Mouse (Mus musculus) heart, embryonic 14.5 days (tissue): ENCODE measurements around the gene Topbp1. TPM values are rescaled to one million over a fixed set of nuclear protein-coding genes. Genes with fewer than 3 reads are reported as not detected.
A peak's percentile ranks its signal among the peaks of the same experiment; 100 is the strongest.

Source experiments
- ATAC-seq: fragments of 200-750 bp; cut with Nextera tagmentation; 2 replicates; pipeline ENCODE4 v1.8.0; 2017; ENCODE audit warnings: low read depth, moderate TSS enrichment; ENCODE audit not compliant: insufficient number of reproducible peaks, insufficient read depth, low FRiP score
- H3K27ac ChIP-seq, 2 experiments: fragments of 200-500 bp in 1 of 2; fragments of 300-500 bp in 1 of 2; sonication (generic) in 1 of 2; replicated peaks in 1 of 2; 2 replicates each; pipeline ENCODE4 v1.5.1; 2012 to 2014; ENCODE audit warnings: low read depth in 2 of 2, low read length in 2 of 2, control low read depth in 1 of 2, mild to moderate bottlenecking in 1 of 2, mixed read lengths in 1 of 2; ENCODE audit not compliant: control insufficient read depth in 1 of 2, insufficient read depth in 1 of 2
- H3K27me3 ChIP-seq: fragments of 300-500 bp; sonication (generic); 2 replicates; pipeline ENCODE4 v1.6.1; 2014; ENCODE audit warnings: mild to moderate bottlenecking, low read length, control low read depth; ENCODE audit not compliant: control insufficient read depth, insufficient read depth
- H3K36me3 ChIP-seq: fragments of 300-500 bp; sonication (generic); 2 replicates; pipeline ENCODE4 v1.6.1; 2014; ENCODE audit warnings: mild to moderate bottlenecking, control low read depth, low read length, mixed read lengths; ENCODE audit not compliant: control insufficient read depth, insufficient read depth
- H3K4me1 ChIP-seq, 2 experiments: fragments of 200-500 bp in 1 of 2; fragments of 300-500 bp in 1 of 2; sonication (generic) in 1 of 2; 2 replicates each; pipeline ENCODE4 v1.6.1; 2012 to 2014; ENCODE audit warnings: low read length in 2 of 2, control low read depth in 1 of 2, mixed read lengths in 1 of 2; ENCODE audit not compliant: control insufficient read depth in 2 of 2, insufficient read depth in 2 of 2
- H3K4me2 ChIP-seq: fragments of 300-500 bp; sonication (generic); 2 replicates; pipeline ENCODE4 v1.6.1; 2014; ENCODE audit warnings: mild to moderate bottlenecking, low read length
- H3K4me3 ChIP-seq, 2 experiments: fragments of 200-500 bp in 1 of 2; fragments of 300-500 bp in 1 of 2; sonication (generic) in 1 of 2; 2 replicates each; pipeline ENCODE4 v1.5.1; 2012 to 2014; ENCODE audit warnings: low read length in 2 of 2, mild to moderate bottlenecking in 2 of 2, control low read depth in 1 of 2, low read depth in 1 of 2, moderate library complexity in 1 of 2; ENCODE audit not compliant: control insufficient read depth in 1 of 2, insufficient read depth in 1 of 2
- H3K9ac ChIP-seq: fragments of 300-500 bp; sonication (generic); 2 replicates; pipeline ENCODE4 v1.6.1; 2014; ENCODE audit warnings: mild to moderate bottlenecking, low read length
- H3K9me3 ChIP-seq: fragments of 300-500 bp; sonication (generic); 2 replicates; pipeline ENCODE4 v1.6.1; 2016; ENCODE audit warnings: low read length, control low read depth; ENCODE audit not compliant: control insufficient read depth
- WGBS: fragments of 180-500 bp; shearing (Covaris S2); extraction: QIAGEN DNeasy Blood & Tissue Kit; methylation state at CpG from one replicate; pipeline ENCODE4 v1.1.7; 2014; 5-methylcytosine and 5-hydroxymethylcytosine counted together
- polyA plus RNA-seq: library from polyadenylated mRNA; unstranded; fragments of >200 nt; fragmentation: Nextera tagmentation; extraction: Ambion mirVana; gene quantifications from 2 replicates; pipeline ENCODE4 v1.2.1, GENCODE M21; 2014

Topbp1 gene
- polyA plus RNA-seq, 1 experiment from 2014 or later = 42.9 TPM

- H3K4me3 ChIP-seq = no peak overlapping the region
- 61% methylated on average over 19 of the region's 19 CpGs for WGBS
- H3K27ac ChIP-seq = no peak overlapping the region
- H3K9me3 ChIP-seq = no peaks in the 10 kb centered on the region
- H3K27me3 ChIP-seq = no peaks in the 10 kb centered on the region
- ATAC-seq = peak; percentile 26; the same call in 1 of the 2 replicates
- H3K36me3 ChIP-seq = no peaks in the 10 kb centered on the region
- peak overlapping the region; percentile 18; the same call in 1 of the 2 replicates for H3K4me2 ChIP-seq
- H3K4me1 ChIP-seq = peaks cover 3 to 4% of the 10 kb centered on the region in 2 experiments; a peak in 2 of 4 replicates
- H3K9ac ChIP-seq = no peak overlapping the region
Observed at GRCm38 (mm10) chr9:103287840-103288488, 17.1 kb upstream of the Topbp1 start.

- ATAC-seq = no peak
Observed at GRCm38 (mm10) chr9:103288489-103289180, 16.4 kb upstream of the Topbp1 start.

GRCm38 (mm10) chr9:103294507-103294906, 10.5 kb upstream of the Topbp1 start:
- no peaks in the 10 kb centered on the region for H3K27me3 ChIP-seq
- no peak overlapping the region for H3K4me3 ChIP-seq
- no peaks in the 10 kb centered on the region for H3K9me3 ChIP-seq
- H3K9ac ChIP-seq = no peak overlapping the region
- H3K36me3 ChIP-seq = no peaks in the 10 kb centered on the region
- H3K4me1 ChIP-seq = no peaks in the 10 kb centered on the region
- no peak for ATAC-seq
- no peak overlapping the region for H3K27ac ChIP-seq
- H3K4me2 ChIP-seq = no peak overlapping the region
- 77% methylated on average over 2 of the region's 2 CpGs for WGBS

More at GRCm38 (mm10) chr9:103288489-103289180, 16.4 kb upstream of the Topbp1 start:
- H3K27ac ChIP-seq = no peak overlapping the region
- WGBS = 66% methylated on average over 13 of the region's 13 CpGs
- no peaks in the 10 kb centered on the region for H3K9me3 ChIP-seq
- no peaks in the 10 kb centered on the region for H3K36me3 ChIP-seq
- H3K4me3 ChIP-seq = no peak overlapping the region
- no peaks in the 10 kb centered on the region for H3K27me3 ChIP-seq
- no peak overlapping the region for H3K9ac ChIP-seq
- H3K4me2 ChIP-seq = peak overlapping the region; percentile 18; the same call in 1 of the 2 replicates
- H3K4me1 ChIP-seq = peaks cover 3 to 4% of the 10 kb centered on the region in 2 experiments; a peak in 2 of 4 replicates

GRCm38 (mm10) chr9:103301086-103301485, 3.9 kb upstream of the Topbp1 start:
- H3K9me3 ChIP-seq = no peaks in the 10 kb centered on the region
- peaks cover 0 to 5% of the 10 kb centered on the region in 2 experiments; a peak in 1 of 4 replicates for H3K4me1 ChIP-seq
- H3K4me3 ChIP-seq = no peak overlapping the region
- no peak for ATAC-seq
- no peak overlapping the region for H3K4me2 ChIP-seq
- no peaks in the 10 kb centered on the region for H3K27me3 ChIP-seq
- no peak overlapping the region for H3K9ac ChIP-seq
- H3K36me3 ChIP-seq = no peaks in the 10 kb centered on the region
- 86% methylated on average over 8 of the region's 8 CpGs for WGBS
- no peak overlapping the region for H3K27ac ChIP-seq

- Histone ChIP-seq H3K9me3 (no peaks in the 10 kb centered on the region), H3K36me3 (peaks cover under 1% of the 10 kb centered on the region; the same call in 1 of the 2 replicates), H3K27ac (no peak overlapping the region), H3K27me3 (no peaks in the 10 kb centered on the region), H3K4me3 (no peak overlapping the region), H3K4me2 (no peak overlapping the region), H3K9ac (no peak overlapping the region), H3K4me1 (peaks cover 0 to 5% of the 10 kb centered on the region in 2 experiments; a peak in 2 of 4 replicates)
- 72% methylated on average over 4 of the region's 4 CpGs for WGBS
- no peak for ATAC-seq
Observed at GRCm38 (mm10) chr9:103302239-103302638, 2.8 kb upstream of the Topbp1 start.

GRCm38 (mm10) chr9:103302666-103303065, 2.3 kb upstream of the Topbp1 start:
- Histone ChIP-seq H3K9me3 (no peaks in the 10 kb centered on the region), H3K27me3 (no peaks in the 10 kb centered on the region), H3K4me2 (no peak overlapping the region), H3K4me3 (no peak overlapping the region), H3K27ac (no peak overlapping the region), H3K9ac (no peak overlapping the region), H3K4me1 (peaks cover 0 to 5% of the 10 kb centered on the region in 2 experiments; a peak in 2 of 4 replicates), H3K36me3 (peaks cover 5% of the 10 kb centered on the region)
- 51% methylated on average over 3 of the region's 3 CpGs for WGBS
- no peak for ATAC-seq

GRCm38 (mm10) chr9:103305332-103306041, 472 bp downstream of the Topbp1 start:
- Histone ChIP-seq H3K4me1 (peaks cover 0 to 5% of the 10 kb centered on the region in 2 experiments; a peak in 2 of 4 replicates), H3K4me3 (peak overlapping the region; percentile 70 to 88), H3K36me3 (peaks cover 33% of the 10 kb centered on the region), H3K9me3 (no peaks in the 10 kb centered on the region), H3K4me2 (peak overlapping the region; percentile 74), H3K27ac (peak overlapping the region; percentile 74 to 87), H3K9ac (peak overlapping the region; percentile 82), H3K27me3 (no peaks in the 10 kb centered on the region)
- WGBS = under 1% methylated on average over 40 of the region's 40 CpGs
- ATAC-seq = peak; percentile 56; the same call in 1 of the 2 replicates
